In the genomic region with DNA sequence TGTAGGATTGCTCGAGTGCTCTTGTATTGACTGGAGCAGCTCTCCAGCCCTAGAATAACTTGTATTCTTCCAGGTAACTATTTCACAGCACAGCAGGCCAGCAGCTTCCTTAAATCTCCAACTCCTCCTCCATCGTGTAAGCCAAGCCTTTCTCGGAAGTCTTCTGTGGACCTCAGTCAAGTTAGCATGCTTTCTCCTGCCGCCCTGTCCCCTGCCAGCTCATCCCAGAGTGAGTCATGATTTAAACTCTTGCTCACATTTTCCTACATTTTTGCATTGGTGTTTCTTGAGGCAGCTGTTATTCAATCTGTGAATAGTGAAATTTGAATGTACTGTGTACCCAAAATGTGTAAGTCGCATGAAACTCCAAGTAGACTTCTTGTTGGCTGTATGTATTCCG, we compare ENCODE assay signal across 25 mouse cellular contexts. TPM values are rescaled to one million over a fixed set of nuclear protein-coding genes. Genes with fewer than 3 reads are reported as not detected.
A peak's percentile ranks its signal among the peaks of the same experiment; 100 is the strongest.
DNase-seq lines count a peak whose midpoint lies in the region; ATAC-seq and TF ChIP-seq lines count a peak whose summit lies in the region.
"Had no signal": no experiment of that assay in that cellular context is flagged by ENCODE, and none has a peak within 500 bp of the region (broad histone marks: within the 10 kb centered on the region; RNA-seq: fewer than 3 reads in every experiment).

No protein-coding gene starts in this region.

- no peaks in the 10 kb centered on the region for H3K27me3 ChIP-seq in CH12.LX (replicated peaks)
- H3K27me3 ChIP-seq: forebrain, embryonic 13.5 days; heart, embryonic 13.5 days; liver, embryonic 13.5 days had no signal

- in situ Hi-C loops in CH12.LX (cut with MboI; ENCODE audit: low pct_ligation_motif_present, low pct_unique_long_range_greater_than_20kb, low sequenced_read_pairs), result no loop called here

- TF ChIP-seq RAD21 in CH12.LX (IDR thresholded peaks at IDR 0.05; ENCODE audit: low read depth, low read length), result no peak

- H3K27ac ChIP-seq in CH12.LX (ENCODE audit: insufficient read depth, low read depth), result no peak overlapping the region
- no peak overlapping the region for H3K27ac ChIP-seq in left cerebral cortex, adult 2 months
- H3K27ac ChIP-seq: embryonic facial prominence, embryonic 10.5 days; forebrain, embryonic 13.5 days; gastrocnemius, adult 2 months; heart, embryonic 13.5 days; hindbrain, embryonic 14.5 days; liver, embryonic 13.5 days had no signal

- H3K4me3 ChIP-seq in CH12.LX (replicated peaks in 1 of 3; ENCODE audit: low read depth in 2 of 3, low read length in 2 of 3, poor library complexity in 1 of 3), result no peak overlapping the region
- no peak overlapping the region for H3K4me3 ChIP-seq in left cerebral cortex, adult 2 months
- H3K4me3 ChIP-seq: embryonic facial prominence, embryonic 10.5 days; forebrain, embryonic 13.5 days; gastrocnemius, adult 2 months; heart, embryonic 13.5 days; liver, embryonic 13.5 days had no signal

- ATAC-seq in monocyte, adult 5-6 weeks (replicated peaks; ENCODE audit: insufficient number of reproducible peaks, low FRiP score, low TSS enrichment, poor library complexity, severe bottlenecking), result no peak
- ATAC-seq: forebrain, embryonic 13.5 days had no signal

- no peak overlapping the region for H3K9ac ChIP-seq in CH12.LX (ENCODE audit: insufficient read depth, low read depth)
- H3K9ac ChIP-seq: forebrain, embryonic 13.5 days; heart, embryonic 13.5 days; hindbrain, embryonic 14.5 days; liver, embryonic 13.5 days; lung, embryonic 14.5 days had no signal

- H3K79me2 ChIP-seq in CH12.LX (replicated peaks; ENCODE audit: control insufficient read depth, extremely low read depth, insufficient read depth, poor library complexity, severe bottlenecking), result 0 out of 2 replicates have a peak, but pooled peaks cover 7% of the 10 kb centered on the region

- no peak for TF ChIP-seq CTCF in CH12.LX (conservative IDR thresholded peaks at IDR 0.05 in 1 of 2, IDR thresholded peaks at IDR 0.05 in 1 of 2; ENCODE audit: low read depth in 2 of 2, low read length in 2 of 2)
- TF ChIP-seq CTCF in left cerebral cortex, adult 2 months (IDR thresholded peaks at IDR 0.05), result no peak

- H3K9me3 ChIP-seq in CH12.LX (replicated peaks; ENCODE audit: low read length), result no peaks in the 10 kb centered on the region
- H3K9me3 ChIP-seq: embryonic facial prominence, embryonic 10.5 days; forebrain, embryonic 13.5 days; heart, embryonic 13.5 days; liver, embryonic 13.5 days had no signal

- H3K36me3 ChIP-seq in CH12.LX (replicated peaks in 1 of 2; ENCODE audit: control insufficient read depth in 1 of 2, insufficient read depth in 1 of 2, low read length in 1 of 2), result peaks cover 58 to 86% of the 10 kb centered on the region in 2 experiments

- TF ChIP-seq EP300 in CH12.LX (IDR thresholded peaks at IDR 0.05; ENCODE audit: low read length), result no peak

- dilution Hi-C loops in CH12.LX (cut with MboI; ENCODE audit: extremely low pct_ligation_motif_present, extremely low pct_unique_long_range_greater_than_20kb, low sequenced_read_pairs), result no loop called here

- no peak for TF ChIP-seq POLR2A in CH12.LX (IDR thresholded peaks at IDR 0.05; ENCODE audit: low read depth, low read length)

- no peak overlapping the region for H3K4me2 ChIP-seq in CH12.LX (ENCODE audit: insufficient read depth, low read depth, poor library complexity, severe bottlenecking)
- H3K4me2 ChIP-seq: forebrain, embryonic 13.5 days; heart, embryonic 13.5 days; hindbrain, embryonic 14.5 days; liver, embryonic 13.5 days; lung, embryonic 14.5 days had no signal

- H3K4me1 ChIP-seq in CH12.LX (ENCODE audit: control insufficient read depth in 1 of 2, insufficient read depth in 2 of 2), result peaks cover 0 to 31% of the 10 kb centered on the region in 2 experiments; a peak in 2 of 4 replicates
- H3K4me1 ChIP-seq: embryonic facial prominence, embryonic 10.5 days; forebrain, embryonic 13.5 days; heart, embryonic 13.5 days; liver, embryonic 13.5 days had no signal

- DNase-seq in adrenal gland, adult (ENCODE audit: inconsistent age in 2 of 2, low spot score in 1 of 2), result peak; percentile 38 to 74
- no peak for DNase-seq in adrenal gland, adult 18-20 months (ENCODE audit: low spot score in 2 of 2)
- DNase-seq in layer of hippocampus, adult 9-11 months, result peak; percentile 28
- DNase-seq in layer of hippocampus, adult 8-10 months (ENCODE audit: low spot score in 2 of 2), result no peak
- DNase-seq in CH12.LX (ENCODE audit: extremely low read depth), result no peak
- DNase-seq in left cerebral cortex, adult 2 months (ENCODE audit: extremely low spot score in 1 of 2, low spot score in 2 of 2), result peak; percentile 29 to 33
- DNase-seq in heart, adult 8-10 months (ENCODE audit: low spot score), result no peak
- DNase-seq: cerebellum, adult 8-10 months; gastrocnemius, adult 2 months; kidney, adult 9 months; kidney, postnatal 36 days; liver, embryonic 13.5 days; lung, embryonic 14.5 days; lung, postnatal 4 days had no signal

- intact Hi-C loops in left cerebral cortex, adult 2 months (cut with DNase I), result no loop called here

TF ChIP-seq in CH12.LX, 34 proteins besides CTCF, POLR2A, EP300 and RAD21:
- no peak for TF ChIP-seq TCF12 (IDR thresholded peaks at IDR 0.05; ENCODE audit: low read depth, low read length)
- TF ChIP-seq MEF2A (IDR thresholded peaks at IDR 0.05; ENCODE audit: borderline replicate concordance, low read depth, low read length), result no peak
- TF ChIP-seq ETS1 (conservative IDR thresholded peaks at IDR 0.05; ENCODE audit: low read depth, low read length), result peak; percentile 54; the same call in 1 of the 2 replicates
- no peak for TF ChIP-seq ZKSCAN1 (IDR thresholded peaks at IDR 0.05; ENCODE audit: borderline replicate concordance, low read depth, low read length)
- no peak for TF ChIP-seq CHD1 (IDR thresholded peaks at IDR 0.05; ENCODE audit: low read depth, low read length)
- no peak for TF ChIP-seq USF2 (conservative IDR thresholded peaks at IDR 0.05; ENCODE audit: low read depth, low read length)
- no peak for TF ChIP-seq MAFK (IDR thresholded peaks at IDR 0.05; ENCODE audit: insufficient replicate concordance, low read length)

RNA-seq across cellular contexts. Expression of a gene that starts 1.3 kb away (rescaled TPM):
- not detected for total RNA-seq in adrenal gland, adult 18-20 months (2021)
- not detected for total RNA-seq in layer of hippocampus, adult 8-10 months (2022)
- total RNA-seq in CH12.LX (2012; rRNA removed) (not detected in 2 replicates), CH12.LX (2014; rRNA removed) (not detected in 2 replicates)
- polyA plus RNA-seq in CH12.LX (2012; ENCODE audit: insufficient read length, low read depth), result 0.61 TPM in 1 of 2 replicates, not detected in the other
- total RNA-seq in left cerebral cortex, adult 2 months (2021), result not detected
- not detected in 3 replicates for total RNA-seq in monocyte, adult 5-6 weeks (2017)
- not detected for total RNA-seq in heart, adult 8-10 months (2022)
- total RNA-seq: gastrocnemius, adult 2 months; heart, postnatal 25 days; layer of hippocampus, postnatal 10 days; MEL; midbrain, postnatal 0 days had no signal
- polyA plus RNA-seq: embryonic facial prominence, embryonic 10.5 days; forebrain, embryonic 13.5 days; gonadal fat pad, adult 2 months; hindbrain, embryonic 14.5 days; liver, embryonic 13.5 days; midbrain, postnatal 0 days; spleen, adult 2 months had no signal

RNA-seq across cellular contexts. Expression of a gene that starts 19.7 kb away (rescaled TPM):
- total RNA-seq in adrenal gland, adult 18-20 months (2021), result 10 to 100 TPM; 25.7 to 34.4 TPM
- total RNA-seq in layer of hippocampus, adult 8-10 months (2022), result 10 to 100 TPM; 30.2 to 39.8 (median 36.8) TPM
- total RNA-seq in CH12.LX (2012; rRNA removed) (124 and 153 TPM in 2 replicates), CH12.LX (2014; rRNA removed) (102 and 107 TPM in 2 replicates)
- polyA plus RNA-seq in CH12.LX (2012; ENCODE audit: insufficient read length, low read depth), result 230 and 238 TPM in 2 replicates
- 10 to 100 TPM; 34.3 to 37.3 TPM for total RNA-seq in left cerebral cortex, adult 2 months (2021)
- total RNA-seq in monocyte, adult 5-6 weeks (2017), result 85.4 to 124 TPM (median 90.1 TPM) in 3 replicates
- 10 to 100 TPM; 16.1 to 20.2 (median 18.9) TPM for total RNA-seq in heart, adult 8-10 months (2022)

RNA-seq across cellular contexts. Expression of a gene that starts 19.9 kb away (rescaled TPM):
- total RNA-seq in adrenal gland, adult 18-20 months (2021), result 10 to 100 TPM; 33.6 to 43.3 TPM
- 10 to 100 TPM; 19.4 to 24.4 (median 21.6) TPM for total RNA-seq in layer of hippocampus, adult 8-10 months (2022)
- total RNA-seq in CH12.LX (2012; rRNA removed) (48.0 and 48.1 TPM in 2 replicates), CH12.LX (2014; rRNA removed) (31.5 and 33.9 TPM in 2 replicates)
- 52.0 and 63.7 TPM in 2 replicates for polyA plus RNA-seq in CH12.LX (2012; ENCODE audit: insufficient read length, low read depth)
- 10 to 100 TPM; 17.7 to 18.0 TPM for total RNA-seq in left cerebral cortex, adult 2 months (2021)
- 45.9 to 54.5 TPM (median 53.9 TPM) in 3 replicates for total RNA-seq in monocyte, adult 5-6 weeks (2017)
- total RNA-seq in heart, adult 8-10 months (2022), result 10 to 100 TPM in 2 of 4 experiments, 1 to 10 TPM in 2; 9.2 to 11.3 (median 10.3) TPM

RNA-seq across cellular contexts. Expression of a gene that starts 22.9 kb away (rescaled TPM):
- total RNA-seq in adrenal gland, adult 18-20 months (2021), result 10 to 100 TPM; 35.6 to 37.4 TPM
- total RNA-seq in layer of hippocampus, adult 8-10 months (2022), result 10 to 100 TPM; 51.0 to 63.6 (median 56.1) TPM
- total RNA-seq in CH12.LX (2012; rRNA removed) (34.1 and 36.6 TPM in 2 replicates), CH12.LX (2014; rRNA removed) (38.6 and 45.3 TPM in 2 replicates)
- polyA plus RNA-seq in CH12.LX (2012; ENCODE audit: insufficient read length, low read depth), result 66.3 and 69.5 TPM in 2 replicates
- total RNA-seq in left cerebral cortex, adult 2 months (2021), result 10 to 100 TPM; 37.6 to 48.2 TPM
- 47.4 to 88.0 TPM (median 61.8 TPM) in 3 replicates for total RNA-seq in monocyte, adult 5-6 weeks (2017)
- total RNA-seq in heart, adult 8-10 months (2022), result 10 to 100 TPM; 16.7 to 22.3 (median 18.6) TPM

RNA-seq across cellular contexts. Expression of a gene that starts 39.9 kb away (rescaled TPM):
- total RNA-seq in adrenal gland, adult 18-20 months (2021), result 10 to 100 TPM in 1 of 2 experiments, 1 to 10 TPM in 1; 9.8 to 19.8 TPM
- total RNA-seq in layer of hippocampus, adult 8-10 months (2022), result 1 to 10 TPM; 8.4 to 8.6 (median 8.5) TPM
- total RNA-seq in CH12.LX (2012; rRNA removed) (0.08 and 0.13 TPM in 2 replicates), CH12.LX (2014; rRNA removed) (0.20 and 0.22 TPM in 2 replicates)
- polyA plus RNA-seq in CH12.LX (2012; ENCODE audit: insufficient read length, low read depth), result 0.23 TPM in 2 replicates
- total RNA-seq in left cerebral cortex, adult 2 months (2021), result 1 to 10 TPM; 7.8 to 9.4 TPM
- not detected in 3 replicates for total RNA-seq in monocyte, adult 5-6 weeks (2017)
- 1 to 10 TPM; 2.4 to 3.6 (median 2.5) TPM for total RNA-seq in heart, adult 8-10 months (2022)
- total RNA-seq: MEL had no signal

Comparison
In these comparisons a context has a peak if more than half of its experiments do, and no peak if none do; other contexts are left out.
1. DNase-seq: peak in adrenal gland, adult (2 of 2), layer of hippocampus, adult 9-11 months (single experiment) and left cerebral cortex, adult 2 months (2 of 2); none in adrenal gland, adult 18-20 months (0 of 2), layer of hippocampus, adult 8-10 months (0 of 2), CH12.LX (single experiment) and heart, adult 8-10 months (single experiment).